Comparison of ENCODE assay signal across 12 mouse cellular contexts in genomic region chr14:79331936-79332335, GRCm38 (mm10). TPM values are rescaled to one million over a fixed set of nuclear protein-coding genes. Genes with fewer than 3 reads are reported as not detected.
A peak's percentile ranks its signal among the peaks of the same experiment; 100 is the strongest.
DNase-seq lines count a peak whose midpoint lies in the region; ATAC-seq and TF ChIP-seq lines count a peak whose summit lies in the region.
"Had no signal": no experiment of that assay in that cellular context is flagged by ENCODE, and none has a peak within 500 bp of the region (broad histone marks: within the 10 kb centered on the region; RNA-seq: fewer than 3 reads in every experiment).

No protein-coding gene starts in this region.

- no peak for TF ChIP-seq EP300 in MEL (IDR thresholded peaks at IDR 0.05; ENCODE audit: low read depth in 1 of 2, low read length in 2 of 2)
- TF ChIP-seq EP300 in stomach, postnatal 0 days (optimal IDR thresholded peaks at IDR 0.05), result no peak

- no peak overlapping the region for H3K9ac ChIP-seq in hindbrain, embryonic 14.5 days
- H3K9ac ChIP-seq in MEL (ENCODE audit: control insufficient read depth, low read depth, low read length, poor library complexity, severe bottlenecking), result no peak overlapping the region
- no peak overlapping the region for H3K9ac ChIP-seq in forebrain, embryonic 16.5 days (replicated peaks; ENCODE audit: low read depth, low read length)
- no peak overlapping the region for H3K9ac ChIP-seq in stomach, postnatal 0 days (ENCODE audit: low read length)

- ATAC-seq in hindbrain, embryonic 14.5 days (ENCODE audit: low FRiP score), result no peak
- 0 out of 2 replicates have a peak, but pooled peaks have one; percentile 26 for ATAC-seq in forebrain, embryonic 16.5 days
- ATAC-seq in stomach, postnatal 0 days (ENCODE audit: low FRiP score, low TSS enrichment), result no peak

- no peak for DNase-seq in hindbrain, embryonic 14.5 days (ENCODE audit: low spot score)
- DNase-seq in hindbrain, embryonic 10.5 days (ENCODE audit: low spot score), result no peak
- peak; percentile 35 for DNase-seq in MEL (ENCODE audit: low read depth, low spot score)
- DNase-seq in limb, embryonic 10.5 days (ENCODE audit: low spot score), result no peak
- no peak for DNase-seq in stomach, postnatal 0 days (ENCODE audit: low spot score)
- no peak for DNase-seq in gastrocnemius, postnatal 36 days
- DNase-seq in yolk sac, embryonic 10.5 days (ENCODE audit: low spot score), result no peak
- DNase-seq: adrenal gland, postnatal 10 days; cerebellum, postnatal 36 days; right cerebral cortex, postnatal 4 days; thymus, adult 18-20 months had no signal

- 69% methylated on average over 7 of the region's 7 CpGs for WGBS in hindbrain, embryonic 14.5 days
- 80% methylated on average over 7 of the region's 7 CpGs for WGBS in hindbrain, embryonic 10.5 days
- WGBS in forebrain, embryonic 16.5 days, result 49% methylated on average over 7 of the region's 7 CpGs
- 74% methylated on average over 7 of the region's 7 CpGs for WGBS in limb, embryonic 10.5 days
- WGBS in stomach, postnatal 0 days, result 70% methylated on average over 7 of the region's 7 CpGs

- no peak overlapping the region for H3K4me3 ChIP-seq in hindbrain, embryonic 14.5 days (replicated peaks; ENCODE audit: low read length)
- H3K4me3 ChIP-seq in hindbrain, embryonic 10.5 days, result no peak overlapping the region
- no peak overlapping the region for H3K4me3 ChIP-seq in MEL (ENCODE audit: control insufficient read depth in 1 of 2, insufficient read depth in 1 of 2, low read depth in 2 of 2, low read length in 2 of 2)
- H3K4me3 ChIP-seq in forebrain, embryonic 16.5 days (replicated peaks; ENCODE audit: low read length), result no peak overlapping the region
- no peak overlapping the region for H3K4me3 ChIP-seq in limb, embryonic 10.5 days
- H3K4me3 ChIP-seq in stomach, postnatal 0 days (ENCODE audit: low read depth, low read length), result no peak overlapping the region

- peaks cover 15% of the 10 kb centered on the region for H3K36me3 ChIP-seq in hindbrain, embryonic 14.5 days (replicated peaks; ENCODE audit: control insufficient read depth, insufficient read depth)
- peaks cover 33% of the 10 kb centered on the region for H3K36me3 ChIP-seq in hindbrain, embryonic 10.5 days
- H3K36me3 ChIP-seq in MEL (ENCODE audit: control insufficient read depth in 1 of 2, insufficient read depth in 2 of 2, low read length in 2 of 2), result peaks cover 5 to 14% of the 10 kb centered on the region in 2 experiments
- peaks cover 4% of the 10 kb centered on the region for H3K36me3 ChIP-seq in forebrain, embryonic 16.5 days (ENCODE audit: control insufficient read depth, insufficient read depth)
- peaks cover 45% of the 10 kb centered on the region for H3K36me3 ChIP-seq in limb, embryonic 10.5 days
- peaks cover 7% of the 10 kb centered on the region for H3K36me3 ChIP-seq in stomach, postnatal 0 days (ENCODE audit: control insufficient read depth, insufficient read depth, low read length)

- no peaks in the 10 kb centered on the region for H3K27me3 ChIP-seq in hindbrain, embryonic 14.5 days (ENCODE audit: control insufficient read depth, insufficient read depth, low read length)
- no peaks in the 10 kb centered on the region for H3K27me3 ChIP-seq in hindbrain, embryonic 10.5 days (ENCODE audit: insufficient read depth, poor library complexity, severe bottlenecking)
- no peaks in the 10 kb centered on the region for H3K27me3 ChIP-seq in MEL (ENCODE audit: control insufficient read depth in 1 of 2, insufficient read depth in 2 of 2, low read length in 2 of 2)
- no peaks in the 10 kb centered on the region for H3K27me3 ChIP-seq in forebrain, embryonic 16.5 days (replicated peaks; ENCODE audit: control insufficient read depth, insufficient read depth, low read length)
- H3K27me3 ChIP-seq in limb, embryonic 10.5 days (ENCODE audit: low read depth, poor library complexity, severe bottlenecking), result no peaks in the 10 kb centered on the region
- no peaks in the 10 kb centered on the region for H3K27me3 ChIP-seq in stomach, postnatal 0 days (ENCODE audit: control insufficient read depth, insufficient read depth, low read length)

- TF ChIP-seq RAD21 in MEL (IDR thresholded peaks at IDR 0.05; ENCODE audit: low read depth, low read length), result no peak

- peak overlapping the region; percentile 14; the same call in 1 of the 2 replicates for H3K27ac ChIP-seq in hindbrain, embryonic 14.5 days
- H3K27ac ChIP-seq in hindbrain, embryonic 10.5 days, result no peak overlapping the region
- peak overlapping the region; percentile 82 for H3K27ac ChIP-seq in MEL (ENCODE audit: control insufficient read depth, low read depth, low read length)
- H3K27ac ChIP-seq in forebrain, embryonic 16.5 days (ENCODE audit: low read length), result no peak overlapping the region
- 0 out of 2 replicates have a peak overlapping the region, but pooled peaks have one; percentile 51 for H3K27ac ChIP-seq in limb, embryonic 10.5 days
- no peak overlapping the region for H3K27ac ChIP-seq in stomach, postnatal 0 days (replicated peaks)

- no peak overlapping the region for H3K4me2 ChIP-seq in hindbrain, embryonic 14.5 days (replicated peaks)
- H3K4me2 ChIP-seq in forebrain, embryonic 16.5 days (ENCODE audit: low read length), result no peak overlapping the region
- no peak overlapping the region for H3K4me2 ChIP-seq in stomach, postnatal 0 days (replicated peaks; ENCODE audit: low read depth)

- peaks cover 5% of the 10 kb centered on the region; the same call in 1 of the 2 replicates for H3K4me1 ChIP-seq in hindbrain, embryonic 14.5 days (replicated peaks; ENCODE audit: control insufficient read depth, insufficient read depth, low read length)
- H3K4me1 ChIP-seq in hindbrain, embryonic 10.5 days (replicated peaks), result peaks cover 9% of the 10 kb centered on the region
- H3K4me1 ChIP-seq in MEL (ENCODE audit: control insufficient read depth in 1 of 2, insufficient read depth in 2 of 2, low read length in 2 of 2), result peaks cover 10 to 16% of the 10 kb centered on the region in 2 experiments
- H3K4me1 ChIP-seq in forebrain, embryonic 16.5 days (replicated peaks; ENCODE audit: control insufficient read depth, insufficient read depth, low read length), result peaks cover 7% of the 10 kb centered on the region
- H3K4me1 ChIP-seq in limb, embryonic 10.5 days, result peaks cover 14% of the 10 kb centered on the region
- H3K4me1 ChIP-seq in stomach, postnatal 0 days (replicated peaks; ENCODE audit: control insufficient read depth, insufficient read depth), result no peaks in the 10 kb centered on the region

- H3K9me3 ChIP-seq in hindbrain, embryonic 14.5 days (ENCODE audit: control insufficient read depth, low read length), result no peaks in the 10 kb centered on the region
- no peaks in the 10 kb centered on the region for H3K9me3 ChIP-seq in hindbrain, embryonic 10.5 days
- H3K9me3 ChIP-seq in MEL (replicated peaks; ENCODE audit: insufficient read depth, low read length), result no peaks in the 10 kb centered on the region
- no peaks in the 10 kb centered on the region for H3K9me3 ChIP-seq in forebrain, embryonic 16.5 days (ENCODE audit: control insufficient read depth, low read length)
- H3K9me3 ChIP-seq in limb, embryonic 10.5 days (replicated peaks), result no peaks in the 10 kb centered on the region
- no peaks in the 10 kb centered on the region for H3K9me3 ChIP-seq in stomach, postnatal 0 days (ENCODE audit: control insufficient read depth, low read length)

- intact Hi-C loops in gastrocnemius, postnatal 36 days (cut with DNase I), result no loop called here

- TF ChIP-seq CTCF in MEL (IDR thresholded peaks at IDR 0.05 in 2 of 3, conservative IDR thresholded peaks at IDR 0.05 in 1 of 3; ENCODE audit: control insufficient read depth in 1 of 3, insufficient read depth in 1 of 3, low read depth in 2 of 3, low read length in 3 of 3, poor library complexity in 1 of 3, severe bottlenecking in 1 of 3), result no peak
- TF ChIP-seq CTCF in stomach, postnatal 0 days (IDR thresholded peaks at IDR 0.05; ENCODE audit: low read depth), result no peak

- no peak for TF ChIP-seq POLR2A in MEL (IDR thresholded peaks at IDR 0.05; ENCODE audit: control insufficient read depth in 1 of 2, insufficient read depth in 1 of 2, low read depth in 1 of 2, low read length in 2 of 2, poor library complexity in 1 of 2)

- H3K79me2 ChIP-seq in MEL (ENCODE audit: control insufficient read depth, insufficient read depth, low read length, poor library complexity), result no peaks in the 10 kb centered on the region; the same call in 1 of the 2 replicates

TF ChIP-seq in MEL, 35 proteins besides CTCF, POLR2A, EP300 and RAD21 (continues in another document):
- TF ChIP-seq TBP (IDR thresholded peaks at IDR 0.05; ENCODE audit: low read depth, low read length) (no peak), MAX (IDR thresholded peaks at IDR 0.05; ENCODE audit: low read length) (no peak), UBTF (IDR thresholded peaks at IDR 0.05; ENCODE audit: borderline replicate concordance, insufficient read depth, low read depth, low read length) (no peak), ZNF384 (IDR thresholded peaks at IDR 0.05; ENCODE audit: low read depth, low read length) (no peak), CHD2 (IDR thresholded peaks at IDR 0.05; ENCODE audit: low read length) (no peak), USF2 (IDR thresholded peaks at IDR 0.05; ENCODE audit: borderline replicate concordance in 1 of 2, insufficient read depth in 1 of 2, low read depth in 1 of 2, low read length in 2 of 2) (no peak)

RNA-seq across cellular contexts. Expression of gene Rgcc, which starts 30.5 kb away (rescaled TPM):
- 36.4 and 40.4 TPM in 2 replicates for polyA plus RNA-seq in hindbrain, embryonic 14.5 days (2014; fragmentation: Nextera tagmentation; extraction: Ambion mirVana)
- 26.2 and 52.1 TPM in 2 replicates for polyA plus RNA-seq in hindbrain, embryonic 10.5 days (2016; fragmentation: Nextera tagmentation; extraction: Ambion mirVana)
- total RNA-seq in MEL (2012; rRNA removed), result 0.85 and 1.2 TPM in 2 replicates
- 1 to 10 TPM in 1 of 2 experiments, not detected in 1; 1.8 TPM for polyA plus RNA-seq in MEL (2012; ENCODE audit: insufficient read depth in 1 of 2, insufficient read length in 2 of 2, low read depth in 1 of 2, low replicate concordance in 2 of 2, missing spikeins in 1 of 2)
- 58.0 and 62.8 TPM in 2 replicates for polyA plus RNA-seq in forebrain, embryonic 16.5 days (2015; fragmentation: Nextera tagmentation; extraction: Ambion mirVana)
- 9.5 and 14.8 TPM in 2 replicates for polyA plus RNA-seq in limb, embryonic 10.5 days (2016; fragmentation: Nextera tagmentation; extraction: Ambion mirVana)
- polyA plus RNA-seq in stomach, postnatal 0 days (2015; fragmentation: Nextera tagmentation; extraction: Ambion mirVana), result 40.0 and 45.4 TPM in 2 replicates
- 10 to 100 TPM; 36.2 to 47.3 TPM for total RNA-seq in gastrocnemius, postnatal 36 days (2021)

RNA-seq across cellular contexts. Expression of gene Naa16, which starts 58.6 kb away (rescaled TPM):
- polyA plus RNA-seq in hindbrain, embryonic 14.5 days (2014; fragmentation: Nextera tagmentation; extraction: Ambion mirVana), result 12.5 and 15.4 TPM in 2 replicates
- 30.8 and 42.9 TPM in 2 replicates for polyA plus RNA-seq in hindbrain, embryonic 10.5 days (2016; fragmentation: Nextera tagmentation; extraction: Ambion mirVana)
- total RNA-seq in MEL (2012; rRNA removed), result 22.4 and 26.9 TPM in 2 replicates
- 10 to 100 TPM in 1 of 2 experiments, not detected in 1; 51.6 TPM for polyA plus RNA-seq in MEL (2012; ENCODE audit: insufficient read depth in 1 of 2, insufficient read length in 2 of 2, low read depth in 1 of 2, low replicate concordance in 2 of 2, missing spikeins in 1 of 2)
- 27.5 and 28.6 TPM in 2 replicates for polyA plus RNA-seq in forebrain, embryonic 16.5 days (2015; fragmentation: Nextera tagmentation; extraction: Ambion mirVana)
- 48.8 and 52.6 TPM in 2 replicates for polyA plus RNA-seq in limb, embryonic 10.5 days (2016; fragmentation: Nextera tagmentation; extraction: Ambion mirVana)
- polyA plus RNA-seq in stomach, postnatal 0 days (2015; fragmentation: Nextera tagmentation; extraction: Ambion mirVana), result 15.0 and 16.0 TPM in 2 replicates
- total RNA-seq in gastrocnemius, postnatal 36 days (2021), result 10 to 100 TPM; 21.7 to 22.1 TPM

Comparison
In these comparisons a context has a peak if more than half of its experiments do, and no peak if none do; other contexts are left out.
1. H3K27ac ChIP-seq: peak in hindbrain, embryonic 14.5 days (single experiment), MEL (single experiment) and limb, embryonic 10.5 days (single experiment); none in hindbrain, embryonic 10.5 days (single experiment), forebrain, embryonic 16.5 days (single experiment) and stomach, postnatal 0 days (single experiment).